In the genomic region with DNA sequence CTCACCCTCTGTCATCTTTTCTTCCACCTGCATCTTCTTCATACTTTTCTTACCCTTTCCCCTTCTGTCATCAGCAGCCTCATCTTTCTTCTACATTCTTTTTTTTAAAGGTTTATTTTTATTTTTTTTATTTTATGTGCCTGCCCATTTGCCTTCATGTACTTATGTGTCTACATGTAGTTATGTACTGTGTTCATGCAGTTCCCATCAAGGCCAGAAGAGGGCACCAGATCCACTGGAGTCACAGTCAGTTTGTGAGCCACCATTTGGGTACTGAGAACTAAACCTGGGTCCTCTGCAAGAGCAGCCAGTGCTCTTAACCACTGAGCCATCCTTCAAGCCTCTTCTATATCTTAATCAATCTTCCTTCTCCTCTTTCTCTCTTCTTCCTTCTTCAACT, we compare ENCODE assay signal across 9 mouse cellular contexts.
A peak's percentile ranks its signal among the peaks of the same experiment; 100 is the strongest.
DNase-seq lines count a peak whose midpoint lies in the region; ATAC-seq and TF ChIP-seq lines count a peak whose summit lies in the region.
"Had no signal": no experiment of that assay in that cellular context is flagged by ENCODE, and none has a peak within 500 bp of the region (broad histone marks: within the 10 kb centered on the region; RNA-seq: fewer than 3 reads in every experiment).

No protein-coding gene starts in this region.

- H3K79me2 ChIP-seq in liver, adult 2 months (ENCODE audit: control insufficient read depth, insufficient read depth, low read length): no peaks in the 10 kb centered on the region

- DNase-seq in CD4-positive, CD25-positive, alpha-beta regulatory T cell, adult 2 months (ENCODE audit: low read depth, low spot score): peak; percentile 38
- DNase-seq in liver, adult 2 months (ENCODE audit: extremely low read depth, low read depth, low spot score): peak; percentile 7
- DNase-seq in induced T-regulatory cell, adult 2 months (ENCODE audit: low read depth): peak; percentile 42
- DNase-seq in thymus, postnatal 0 days (ENCODE audit: low spot score): peak; percentile 40
- no peak for DNase-seq in layer of hippocampus, adult 11-12 months (ENCODE audit: low spot score)
- DNase-seq in right cerebral cortex, postnatal 36 days (ENCODE audit: low spot score in 2 of 2): no peak

- no peak overlapping the region for H3K4me3 ChIP-seq in liver, adult 2 months (ENCODE audit: insufficient read depth, low read depth, low read length)
- H3K4me3 ChIP-seq in liver, embryonic 12.5 days: no peak overlapping the region
- H3K4me3 ChIP-seq: erythroblast, embryonic 14.5 days had no signal

- no peaks in the 10 kb centered on the region for H3K9me3 ChIP-seq in liver, embryonic 12.5 days (replicated peaks)

- no peak for TF ChIP-seq POLR2A in liver, adult 2 months (IDR thresholded peaks at IDR 0.05; ENCODE audit: extremely low read depth, insufficient read depth, low read length)

- ATAC-seq in CD4-positive, CD25-positive, alpha-beta regulatory T cell, adult 4 months: no peak
- ATAC-seq in liver, embryonic 12.5 days: no peak

- no peaks in the 10 kb centered on the region for H3K36me3 ChIP-seq in liver, adult 2 months (ENCODE audit: control insufficient read depth, insufficient read depth, low read length)
- no peaks in the 10 kb centered on the region for H3K36me3 ChIP-seq in liver, embryonic 12.5 days

- H3K4me2 ChIP-seq in liver, embryonic 12.5 days: no peak overlapping the region

- peak; percentile 33 for TF ChIP-seq CTCF in liver, adult 2 months (IDR thresholded peaks at IDR 0.05; ENCODE audit: low read depth, low read length)

- H3K4me1 ChIP-seq in liver, adult 2 months (ENCODE audit: control insufficient read depth, insufficient read depth, low read length): no peaks in the 10 kb centered on the region
- no peaks in the 10 kb centered on the region for H3K4me1 ChIP-seq in liver, embryonic 12.5 days

- H3K9ac ChIP-seq in liver, adult 2 months (ENCODE audit: low read depth, low read length): no peak overlapping the region
- no peak overlapping the region for H3K9ac ChIP-seq in liver, embryonic 12.5 days

- no peaks in the 10 kb centered on the region for H3K27me3 ChIP-seq in liver, adult 2 months (ENCODE audit: control insufficient read depth, insufficient read depth, low read length)
- no peaks in the 10 kb centered on the region for H3K27me3 ChIP-seq in liver, embryonic 12.5 days (replicated peaks)

- no peak overlapping the region for H3K27ac ChIP-seq in liver, adult 2 months (replicated peaks; ENCODE audit: insufficient read depth, low read depth, low read length)
- no peak overlapping the region for H3K27ac ChIP-seq in liver, embryonic 12.5 days

Comparison
In these comparisons a context has a peak if more than half of its experiments do, and no peak if none do; other contexts are left out.
1. DNase-seq: peak in CD4-positive, CD25-positive, alpha-beta regulatory T cell, adult 2 months (single experiment), liver, adult 2 months (single experiment), induced T-regulatory cell, adult 2 months (single experiment) and thymus, postnatal 0 days (single experiment); none in layer of hippocampus, adult 11-12 months (single experiment) and right cerebral cortex, postnatal 36 days (0 of 2).